Mouse (Mus musculus) E14TG2a.4 (cell line): ENCODE data around the gene Tll2.

ENCODE experiments used
- H3K27me3 ChIP-seq: 2 replicates; pipeline ENCODE4 v1.6.1; 2014; ENCODE audit warnings: low read length, control low read depth; ENCODE audit not compliant: insufficient read depth
- H3K36me3 ChIP-seq: 2 replicates; pipeline ENCODE4 v1.6.1; 2014; ENCODE audit warnings: low read length, control low read depth; ENCODE audit not compliant: insufficient read depth
- H3K4me1 ChIP-seq: replicated peaks from 2 replicates; pipeline ENCODE4 v1.6.1; 2014; ENCODE audit warnings: low read depth, low read length, control low read depth
- H3K4me3 ChIP-seq: replicated peaks from 2 replicates; pipeline ENCODE4 v1.5.1; 2014; ENCODE audit warnings: mild to moderate bottlenecking, low read length
- H3K9me3 ChIP-seq: 2 replicates; pipeline ENCODE4 v1.6.1; 2014; ENCODE audit warnings: low read length, control low read depth
- CTCF ChIP-seq: conservative IDR thresholded peaks from 2 replicates; pipeline ENCODE4 v1.5.1; 2014; ENCODE audit warnings: low read length
- NANOG ChIP-seq: IDR thresholded peaks from 2 replicates; pipeline ENCODE4 v1.6.1; 2014; ENCODE audit warnings: borderline replicate concordance, low read length, mixed read lengths
- POU5F1 ChIP-seq: IDR thresholded peaks from 2 replicates; pipeline ENCODE4 v1.6.1; 2014; ENCODE audit warnings: low read length, borderline replicate concordance

Tll2 gene

GRCm38 (mm10) chr19:41176881-41177280 lies 29.8 kb downstream of the Tll2 start:
- no peaks in the 10 kb centered on the region for H3K36me3 ChIP-seq
- no peaks in the 10 kb centered on the region for H3K4me1 ChIP-seq
- TF ChIP-seq POU5F1 (no peak), NANOG (no peak), CTCF (no peak)
- no peaks in the 10 kb centered on the region for H3K9me3 ChIP-seq
- H3K27me3 ChIP-seq = peaks cover 7% of the 10 kb centered on the region; the same call in 1 of the 2 replicates
- H3K4me3 ChIP-seq = no peak overlapping the region

- Histone ChIP-seq H3K4me3 (no peak overlapping the region), H3K4me1 (peaks cover 10% of the 10 kb centered on the region; the same call in 1 of the 2 replicates), H3K27me3 (peaks cover 2% of the 10 kb centered on the region), H3K9me3 (no peaks in the 10 kb centered on the region), H3K36me3 (no peaks in the 10 kb centered on the region)
- no peak for TF ChIP-seq NANOG
- TF ChIP-seq POU5F1 = no peak
- no peak for TF ChIP-seq CTCF
These were observed 40.8 kb downstream of the Tll2 start for GRCm38 (mm10) chr19:41165914-41166235.

GRCm38 (mm10) chr19:41165144-41165913 lies 41.3 kb downstream of the Tll2 start:
- Histone ChIP-seq H3K9me3 (no peaks in the 10 kb centered on the region), H3K4me1 (peaks cover 10% of the 10 kb centered on the region; the same call in 1 of the 2 replicates)
- TF ChIP-seq NANOG = no peak
- TF ChIP-seq POU5F1 = no peak
- no peak for TF ChIP-seq CTCF

GRCm38 (mm10) chr19:41164447-41165095 lies 42.1 kb downstream of the Tll2 start:
- peaks cover 2% of the 10 kb centered on the region for H3K27me3 ChIP-seq
- no peak for TF ChIP-seq NANOG
- no peak for TF ChIP-seq POU5F1
- TF ChIP-seq CTCF = no peak
- H3K36me3 ChIP-seq = no peaks in the 10 kb centered on the region
- H3K4me3 ChIP-seq = no peak overlapping the region
- no peaks in the 10 kb centered on the region for H3K9me3 ChIP-seq
- peaks cover 10% of the 10 kb centered on the region; the same call in 1 of the 2 replicates for H3K4me1 ChIP-seq

More at GRCm38 (mm10) chr19:41165144-41165913, 41.3 kb downstream of the Tll2 start:
- peaks cover 2% of the 10 kb centered on the region for H3K27me3 ChIP-seq
- no peaks in the 10 kb centered on the region for H3K36me3 ChIP-seq
- no peak overlapping the region for H3K4me3 ChIP-seq

GRCm38 (mm10) chr19:41160388-41160787 lies 46.2 kb downstream of the Tll2 start:
- no peaks in the 10 kb centered on the region for H3K27me3 ChIP-seq
- no peaks in the 10 kb centered on the region for H3K36me3 ChIP-seq
- H3K9me3 ChIP-seq = no peaks in the 10 kb centered on the region
- TF ChIP-seq CTCF (no peak), POU5F1 (no peak), NANOG (no peak)
- no peak overlapping the region for H3K4me3 ChIP-seq
- peaks cover 7% of the 10 kb centered on the region; the same call in 1 of the 2 replicates for H3K4me1 ChIP-seq

GRCm38 (mm10) chr19:41154681-41155080 lies 52.0 kb downstream of the Tll2 start:
- Histone ChIP-seq H3K4me1 (no peaks in the 10 kb centered on the region), H3K27me3 (no peaks in the 10 kb centered on the region), H3K36me3 (no peaks in the 10 kb centered on the region), H3K4me3 (no peak overlapping the region), H3K9me3 (peaks cover 41% of the 10 kb centered on the region)
- no peak for TF ChIP-seq CTCF
- no peak for TF ChIP-seq POU5F1
- no peak for TF ChIP-seq NANOG

GRCm38 (mm10) chr19:41152462-41152861 lies 54.2 kb downstream of the Tll2 start:
- TF ChIP-seq NANOG (no peak), CTCF (no peak)

GRCm38 (mm10) chr19:41152016-41152370 lies 54.6 kb downstream of the Tll2 start:
- Histone ChIP-seq H3K27me3 (no peaks in the 10 kb centered on the region), H3K4me3 (no peak overlapping the region), H3K36me3 (no peaks in the 10 kb centered on the region), H3K9me3 (peaks cover 42% of the 10 kb centered on the region), H3K4me1 (no peaks in the 10 kb centered on the region)
- TF ChIP-seq NANOG (no peak), POU5F1 (no peak), CTCF (no peak)

More at GRCm38 (mm10) chr19:41152462-41152861, 54.2 kb downstream of the Tll2 start:
- no peaks in the 10 kb centered on the region for H3K4me1 ChIP-seq
- H3K36me3 ChIP-seq = no peaks in the 10 kb centered on the region
- H3K4me3 ChIP-seq = no peak overlapping the region
- H3K9me3 ChIP-seq = peaks cover 42% of the 10 kb centered on the region
- H3K27me3 ChIP-seq = no peaks in the 10 kb centered on the region
